Mouse (Mus musculus) midbrain, embryonic 14.5 days (tissue): ENCODE measurements at regions not wholly inside any gene's neighbourhood (a gene's known extent, or its start where the extent isn't known, plus 50 kb on each side); places are given as distances from the start of the nearest gene placed in this dataset.

Experiments used
- ATAC-seq: fragments of 200-750 bp; cut with Nextera tagmentation; 2 replicates; pipeline ENCODE4 v1.8.0; 2017; ENCODE audit warnings: moderate number of reproducible peaks, moderate library complexity; ENCODE audit not compliant: low FRiP score, low TSS enrichment
- DNase-seq: peaks from one replicate; pipeline ENCODE4 v3.0.0-alpha.2; 2015
- H3K27ac ChIP-seq: fragments of 300-500 bp; sonication (generic); replicated peaks from 2 replicates; pipeline ENCODE4 v1.5.1; 2014; ENCODE audit warnings: mild to moderate bottlenecking, low read depth, low read length, moderate library complexity
- H3K27me3 ChIP-seq: fragments of 300-500 bp; sonication (generic); 2 replicates; pipeline ENCODE4 v1.6.1; 2014; ENCODE audit warnings: low read length, control low read depth, mixed read lengths; ENCODE audit not compliant: control insufficient read depth, insufficient read depth
- H3K36me3 ChIP-seq: fragments of 300-500 bp; sonication (generic); 2 replicates; pipeline ENCODE4 v1.6.1; 2014; ENCODE audit warnings: low read length, control low read depth; ENCODE audit not compliant: control insufficient read depth, insufficient read depth
- H3K4me1 ChIP-seq: fragments of 300-500 bp; sonication (generic); 2 replicates; pipeline ENCODE4 v1.6.1; 2014; ENCODE audit warnings: mild to moderate bottlenecking, antibody characterized with exemption, low read length, control low read depth; ENCODE audit not compliant: control insufficient read depth, insufficient read depth
- H3K4me2 ChIP-seq: fragments of 300-500 bp; sonication (generic); 2 replicates; pipeline ENCODE4 v1.6.1; 2014; ENCODE audit warnings: mild to moderate bottlenecking, low read length, moderate library complexity
- H3K4me3 ChIP-seq: fragments of 300-500 bp; sonication (generic); replicated peaks from 2 replicates; pipeline ENCODE4 v1.5.1; 2014; ENCODE audit warnings: low read depth, low read length
- H3K9ac ChIP-seq: fragments of 300-500 bp; sonication (generic); replicated peaks from 2 replicates; pipeline ENCODE4 v1.6.1; 2014; ENCODE audit warnings: mild to moderate bottlenecking, low read length, moderate library complexity
- H3K9me3 ChIP-seq: fragments of 300-500 bp; sonication (generic); 2 replicates; pipeline ENCODE4 v1.6.1; 2016; ENCODE audit warnings: low read length, control low read depth, mixed read lengths; ENCODE audit not compliant: control insufficient read depth
- WGBS: fragments of 180-500 bp; shearing (Covaris S2); extraction: QIAGEN DNeasy Blood & Tissue Kit; methylation state at CpG from one replicate; pipeline ENCODE4 v1.1.7; 2014; 5-methylcytosine and 5-hydroxymethylcytosine counted together

GRCm38 (mm10) chr12:96141748-96142147, 449.7 kb downstream of the Flrt2 start:
- no peak overlapping the region for H3K4me2 ChIP-seq
- no peak overlapping the region for H3K4me3 ChIP-seq
- H3K27me3 ChIP-seq = no peaks in the 10 kb centered on the region
- ATAC-seq (no peak), DNase-seq (no peak)
- no peak overlapping the region for H3K9ac ChIP-seq
- H3K4me1 ChIP-seq = no peaks in the 10 kb centered on the region
- H3K9me3 ChIP-seq = no peaks in the 10 kb centered on the region
- no peaks in the 10 kb centered on the region for H3K36me3 ChIP-seq
- WGBS = 54% methylated on average over 2 of the region's 2 CpGs
- no peak overlapping the region for H3K27ac ChIP-seq

- H3K9ac ChIP-seq = no peak overlapping the region
- 87% methylated on average over 3 of the region's 3 CpGs for WGBS
- H3K27me3 ChIP-seq = no peaks in the 10 kb centered on the region
- H3K9me3 ChIP-seq = no peaks in the 10 kb centered on the region
- no peaks in the 10 kb centered on the region for H3K36me3 ChIP-seq
- no peak overlapping the region for H3K4me2 ChIP-seq
- no peak overlapping the region for H3K27ac ChIP-seq
- ATAC-seq = no peak
- no peaks in the 10 kb centered on the region for H3K4me1 ChIP-seq
- no peak overlapping the region for H3K4me3 ChIP-seq
- no peak for DNase-seq
Measured at GRCm38 (mm10) chr12:96154095-96154494, 462.1 kb downstream of the Flrt2 start.

GRCm38 (mm10) chr12:96167551-96167950, 475.5 kb downstream of the Flrt2 start:
- Histone ChIP-seq H3K36me3 (no peaks in the 10 kb centered on the region), H3K4me2 (no peak overlapping the region), H3K9ac (no peak overlapping the region), H3K9me3 (no peaks in the 10 kb centered on the region), H3K4me3 (no peak overlapping the region), H3K27me3 (no peaks in the 10 kb centered on the region), H3K4me1 (no peaks in the 10 kb centered on the region), H3K27ac (no peak overlapping the region)
- ATAC-seq (no peak), DNase-seq (peak; percentile 42)
- 93% methylated on average over 1 of the region's 1 CpGs for WGBS

- no peak for ATAC-seq
- WGBS = 83% methylated on average over 1 of the region's 1 CpGs
- DNase-seq = no peak
Measured at GRCm38 (mm10) chr12:96198928-96199327, 506.9 kb downstream of the Flrt2 start.

GRCm38 (mm10) chr12:96201855-96202254, 509.8 kb downstream of the Flrt2 start:
- Histone ChIP-seq H3K27me3 (no peaks in the 10 kb centered on the region), H3K36me3 (no peaks in the 10 kb centered on the region), H3K4me3 (no peak overlapping the region), H3K27ac (no peak overlapping the region), H3K4me2 (no peak overlapping the region), H3K4me1 (no peaks in the 10 kb centered on the region), H3K9me3 (no peaks in the 10 kb centered on the region), H3K9ac (no peak overlapping the region)
- WGBS = 97% methylated on average over 1 of the region's 1 CpGs
- ATAC-seq (no peak), DNase-seq (no peak)

More at GRCm38 (mm10) chr12:96198928-96199327, 506.9 kb downstream of the Flrt2 start:
- Histone ChIP-seq H3K36me3 (no peaks in the 10 kb centered on the region), H3K9me3 (no peaks in the 10 kb centered on the region), H3K9ac (no peak overlapping the region), H3K27ac (no peak overlapping the region), H3K4me1 (no peaks in the 10 kb centered on the region), H3K4me2 (no peak overlapping the region), H3K4me3 (no peak overlapping the region), H3K27me3 (no peaks in the 10 kb centered on the region)

- H3K4me2 ChIP-seq = no peak overlapping the region
- WGBS = 74% methylated on average over 1 of the region's 1 CpGs
- no peak overlapping the region for H3K9ac ChIP-seq
Measured at GRCm38 (mm10) chr12:96226446-96226845, 534.4 kb downstream of the Flrt2 start.

GRCm38 (mm10) chr12:96228714-96229113, 536.7 kb downstream of the Flrt2 start:
- H3K4me2 ChIP-seq = no peak overlapping the region
- no peaks in the 10 kb centered on the region for H3K27me3 ChIP-seq
- ATAC-seq = no peak
- H3K4me1 ChIP-seq = no peaks in the 10 kb centered on the region
- H3K9ac ChIP-seq = no peak overlapping the region
- H3K36me3 ChIP-seq = no peaks in the 10 kb centered on the region
- no peak overlapping the region for H3K27ac ChIP-seq
- 96% methylated on average over 3 of the region's 3 CpGs for WGBS
- H3K4me3 ChIP-seq = no peak overlapping the region
- no peaks in the 10 kb centered on the region for H3K9me3 ChIP-seq
- no peak for DNase-seq

More at GRCm38 (mm10) chr12:96226446-96226845, 534.4 kb downstream of the Flrt2 start:
- H3K36me3 ChIP-seq = no peaks in the 10 kb centered on the region
- H3K27me3 ChIP-seq = no peaks in the 10 kb centered on the region
- DNase-seq (no peak), ATAC-seq (no peak)
- no peaks in the 10 kb centered on the region for H3K4me1 ChIP-seq
- H3K4me3 ChIP-seq = no peak overlapping the region
- no peaks in the 10 kb centered on the region for H3K9me3 ChIP-seq
- H3K27ac ChIP-seq = no peak overlapping the region

- ATAC-seq = no peak
- DNase-seq = no peak
- Histone ChIP-seq H3K27me3 (no peaks in the 10 kb centered on the region), H3K4me2 (no peak overlapping the region), H3K4me1 (no peaks in the 10 kb centered on the region), H3K9me3 (no peaks in the 10 kb centered on the region), H3K27ac (no peak overlapping the region), H3K4me3 (no peak overlapping the region), H3K36me3 (no peaks in the 10 kb centered on the region), H3K9ac (no peak overlapping the region)
- WGBS = 87% methylated on average over 1 of the region's 1 CpGs
Measured at GRCm38 (mm10) chr12:96235510-96235909, 543.5 kb downstream of the Flrt2 start.

GRCm38 (mm10) chr12:96235996-96236525, 544.0 kb downstream of the Flrt2 start:
- no peaks in the 10 kb centered on the region for H3K27me3 ChIP-seq
- ATAC-seq = no peak
- 72% methylated on average over 3 of the region's 3 CpGs for WGBS

More at GRCm38 (mm10) chr12:96235996-96236525, 544.0 kb downstream of the Flrt2 start:
- Histone ChIP-seq H3K9ac (no peak overlapping the region), H3K4me1 (no peaks in the 10 kb centered on the region), H3K4me3 (no peak overlapping the region), H3K36me3 (no peaks in the 10 kb centered on the region), H3K4me2 (no peak overlapping the region), H3K27ac (no peak overlapping the region), H3K9me3 (no peaks in the 10 kb centered on the region)
- DNase-seq = no peak
